Mouse (Mus musculus) heart, postnatal 14 days (tissue): Measurements from ENCODE around the gene Mdh2. TPM values are rescaled to one million over a fixed set of nuclear protein-coding genes. Genes with fewer than 3 reads are reported as not detected.

ENCODE experiments used
- DNase-seq, 2 experiments: peaks; one replicate each; pipeline ENCODE4 v3.0.0; 2021 to 2022
- intact Hi-C: fragments of 180-260 bp; cut with DNase I; formaldehyde crosslinking; loops from one replicate; pipeline ENCODE4 v1.15.1; 2025
- microRNA-seq, 2 experiments: library from miRNA; unstranded; fragments of <30 nt; microRNA quantifications; one replicate each; pipeline ENCODE4 v1.2.0; 2021 to 2022
- total RNA-seq, 2 experiments: library from RNA; stranded (reverse); gene quantifications; 2 replicates each; pipeline ENCODE4 v1.2.3; 2021

Gene Mdh2
- total RNA-seq, 2 experiments from 2014 or later = 1,831 to 1,920 TPM

GRCm38 (mm10) chr5:135826225-135826624, 47.9 kb downstream of the Mdh2 start:
- DNase-seq = peak in 1 of 2 experiments; percentile 8
- intact Hi-C loops = no loop called here

GRCm38 (mm10) chr5:135829381-135829780, 51.1 kb downstream of the Mdh2 start:
- DNase-seq = no peak
- intact Hi-C loops = no loop called here

- no peak for DNase-seq
- intact Hi-C loops = no loop called here
These were observed 54.4 kb downstream of the Mdh2 start for GRCm38 (mm10) chr5:135832729-135833128.

GRCm38 (mm10) chr5:135834769-135835491, 56.6 kb downstream of the Mdh2 start:
- intact Hi-C loops = no loop called here
- peak; percentile 24 to 44 for DNase-seq

- intact Hi-C loops = no loop called here
- DNase-seq = no peak
These were observed 57.2 kb downstream of the Mdh2 start for GRCm38 (mm10) chr5:135835492-135835858.

- no peak for DNase-seq
- intact Hi-C loops = no loop called here
These were observed 57.7 kb downstream of the Mdh2 start for GRCm38 (mm10) chr5:135835981-135836380.

Small RNA genes lying within 50 kb of the gene (microRNA-seq; reads per million reads assigned to microRNA genes)
- gene Gm23268 (0 reads per million in 2 experiments), gene Mir7034 (0 to 1.1 reads per million in 2 experiments)

Other genes starting within 250 kb of the Mdh2 start
- 10 to 100 TPM; 45.6 to 45.9 TPM for gene Hip1, start 233.4 kb upstream of the Mdh2 start, total RNA-seq
- gene Ccl26, start 214.9 kb upstream of the Mdh2 start, total RNA-seq = not detected
- 1 to 10 TPM; 1.6 to 2.2 TPM for gene Ccl24, start 205.4 kb upstream of the Mdh2 start, total RNA-seq
- 10 to 100 TPM; 13.8 to 16.9 TPM for gene Rhbdd2, start 145.9 kb upstream of the Mdh2 start, total RNA-seq
- gene Por, start 108.4 kb upstream of the Mdh2 start, total RNA-seq = 10 to 100 TPM; 56.2 to 57.7 TPM
- gene Tmem120a, start 34.0 kb upstream of the Mdh2 start, total RNA-seq = 10 to 100 TPM in 1 of 2 experiments, 1 to 10 TPM in 1; 10.0 to 10.3 TPM
- under 1 TPM in 1 of 2 experiments, not detected in 1; 0.34 TPM for gene Styxl1, start 95 bp upstream of the Mdh2 start, total RNA-seq
- under 1 TPM in 1 of 2 experiments, not detected in 1; 0.10 TPM for gene Srrm3, start 28.4 kb downstream of the Mdh2 start, total RNA-seq
- gene Hspb1, start 109.4 kb downstream of the Mdh2 start, total RNA-seq = 100 to 1,000 TPM; 271 to 306 TPM
- 100 to 1,000 TPM; 284 to 301 TPM for gene Ywhag, start 156.1 kb downstream of the Mdh2 start, total RNA-seq
- gene Ssc4d, start 196.1 kb downstream of the Mdh2 start, total RNA-seq = 1 to 10 TPM in 1 of 2 experiments, under 1 TPM in 1; 0.41 to 1.3 TPM
- gene Zp3, start 201.6 kb downstream of the Mdh2 start, total RNA-seq = not detected
- 1 to 10 TPM; 8.5 to 8.9 TPM for gene Dtx2, start 216.3 kb downstream of the Mdh2 start, total RNA-seq